Mouse (Mus musculus) 3134 (cell line): ENCODE measurements around the gene Zfp777.

Source experiments
- DNase-seq: peaks from one replicate; pipeline ENCODE4 v3.0.0-alpha.2; 2011; ENCODE audit warnings: low spot score; ENCODE audit not compliant: insufficient read length; ENCODE audit errors: extremely low read depth

The Zfp777 gene

GRCm38 (mm10) chr6:48048426-48049272 is at the start of gene Zfp777:
Gene Zfp777 (minus strand): TSS chr6:48048911.
- DNase-seq, result peak; percentile 77

- DNase-seq, result no peak
Measured at GRCm38 (mm10) chr6:48086957-48087715, 38.4 kb upstream of the Zfp777 start.

DNA sequence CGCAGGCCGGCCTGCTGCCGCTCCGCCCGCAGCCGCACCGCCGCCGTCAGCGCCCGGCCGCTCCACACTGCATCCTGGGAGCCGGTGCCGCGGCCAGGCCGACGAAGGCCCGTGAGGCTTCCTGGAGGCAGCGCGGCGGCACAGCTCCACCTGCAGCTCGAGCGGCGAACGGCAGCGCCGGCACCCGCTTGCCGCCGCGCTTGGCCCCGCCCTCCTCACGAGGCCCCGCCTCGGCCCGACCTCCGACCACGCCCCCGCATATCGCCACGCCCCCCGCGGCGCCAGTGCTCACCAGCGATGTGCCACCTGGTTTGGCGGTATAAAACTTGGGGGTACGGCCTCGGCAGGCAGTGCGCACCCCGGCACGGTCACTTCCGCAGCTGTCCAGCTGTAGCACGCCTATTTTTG is 37.8 kb upstream of the Zfp777 start, which contains the start of gene Zfp746:
Gene Zfp746, minus strand, starts transcription at position 123 of the 408 bp plus-strand sequence.
- DNase-seq, result peak; percentile 84

DNA sequence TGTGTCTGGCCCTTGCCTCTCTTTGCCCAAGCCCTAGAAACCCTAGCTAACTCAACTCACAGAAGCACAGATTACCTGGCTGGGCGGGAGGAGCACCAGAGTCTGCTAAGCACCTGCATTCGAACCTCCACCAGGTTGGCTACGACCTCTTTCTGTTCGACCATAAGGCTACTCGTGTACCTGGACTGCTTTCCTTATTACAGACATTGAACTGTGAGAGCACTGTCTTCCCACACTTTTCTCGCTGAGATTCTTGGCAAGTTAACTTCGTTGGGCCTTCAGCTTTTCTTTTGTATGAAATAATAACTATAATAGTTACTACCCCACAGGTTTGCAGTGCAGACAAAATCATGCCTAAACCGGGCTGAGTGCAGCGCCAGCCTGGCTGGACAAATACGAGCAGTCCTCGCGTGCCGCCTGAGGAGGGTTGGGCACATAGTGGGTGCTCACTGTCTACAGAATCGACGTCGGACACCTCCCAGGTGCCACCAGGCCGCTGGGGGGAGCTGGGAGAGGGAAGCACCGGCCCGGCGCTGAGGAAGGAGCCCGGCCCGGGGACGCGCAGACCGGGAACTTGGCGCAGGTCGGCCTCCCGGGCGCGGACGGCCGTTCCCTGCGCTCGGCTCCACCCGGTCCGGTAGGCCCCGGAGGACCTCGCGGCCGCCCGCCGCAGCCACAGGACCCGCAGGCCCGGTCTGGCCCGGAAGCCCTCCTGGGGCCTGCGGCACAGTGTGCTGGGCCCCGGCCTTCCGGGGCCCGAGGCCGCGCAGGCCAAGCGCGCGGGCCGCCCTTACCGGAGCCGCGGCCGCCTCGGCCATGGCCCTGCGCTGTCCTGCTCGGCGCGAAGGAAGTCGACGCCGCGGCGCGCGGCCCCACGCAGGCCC is 37.1 kb upstream of the Zfp777 start:
- peak; percentile 82 for DNase-seq

- no peak for DNase-seq
Measured at GRCm38 (mm10) chr6:48083733-48084191, 35.1 kb upstream of the Zfp777 start.

DNA sequence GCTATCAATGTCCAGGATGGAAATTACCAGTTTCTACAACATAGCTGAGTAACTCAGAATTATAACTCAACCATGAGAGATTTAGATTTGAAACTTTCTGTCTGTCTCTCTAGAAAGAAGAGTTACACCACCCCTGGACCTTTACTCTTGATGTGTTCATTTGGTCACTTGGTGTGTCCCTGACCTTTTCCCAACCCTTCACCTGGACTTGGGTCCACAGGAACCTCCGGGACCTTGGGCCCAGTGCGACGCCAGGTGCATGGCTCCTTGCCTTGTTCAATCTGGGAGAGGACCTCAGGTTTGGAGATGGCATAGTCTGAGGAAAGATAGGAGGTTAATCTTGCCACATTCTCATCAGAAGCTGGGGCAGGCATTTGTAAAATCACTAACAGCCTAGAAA is 33.2 kb upstream of the Zfp777 start:
- DNase-seq, result no peak

- no peak for DNase-seq
Measured at GRCm38 (mm10) chr6:48081021-48081420, 32.3 kb upstream of the Zfp777 start.

GRCm38 (mm10) chr6:48073316-48073715 is 24.6 kb upstream of the Zfp777 start:
- no peak for DNase-seq

DNA sequence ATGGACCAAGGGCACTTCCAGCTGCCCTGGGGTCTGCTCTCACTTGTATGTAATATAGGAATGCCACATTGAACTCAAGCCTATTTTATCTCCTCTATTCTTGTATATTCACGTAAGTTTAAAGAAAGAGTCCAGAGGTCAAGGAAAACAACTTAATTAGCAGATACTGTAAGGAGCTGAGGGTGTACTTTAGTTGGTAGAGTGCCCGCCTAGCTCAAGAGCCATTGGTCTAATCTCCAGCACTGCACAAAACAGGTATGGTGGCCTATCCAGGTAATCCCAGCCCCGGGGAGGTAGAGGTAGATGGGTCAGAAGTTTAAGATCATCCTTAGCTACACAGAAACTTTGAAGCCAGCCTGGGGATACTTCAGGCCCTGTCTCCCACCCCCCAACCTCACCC is 18.8 kb upstream of the Zfp777 start:
- DNase-seq, result no peak

DNA sequence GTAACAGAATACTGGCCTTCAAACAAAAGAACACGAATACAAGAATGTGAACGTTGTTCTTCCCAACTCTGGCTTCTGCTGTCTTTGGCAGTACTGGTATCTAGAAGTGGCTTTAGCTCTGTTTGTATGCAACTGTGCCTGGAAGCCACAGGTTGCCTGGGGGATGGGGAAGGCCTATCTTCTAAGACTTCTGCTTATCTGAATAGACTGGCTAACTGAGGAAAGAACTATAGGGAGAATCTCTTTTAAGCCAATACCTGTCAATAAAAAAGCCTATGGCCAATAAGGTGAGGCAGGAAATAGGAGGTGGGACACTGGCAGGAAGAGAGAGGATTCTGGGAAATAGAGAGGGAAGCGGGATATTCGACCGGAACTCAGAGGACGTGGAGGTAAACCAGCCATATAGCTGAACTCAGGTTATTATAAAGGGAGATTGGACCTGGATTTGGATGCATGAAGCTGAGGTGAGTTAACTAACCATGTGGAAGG is 16.9 kb upstream of the Zfp777 start:
- no peak for DNase-seq

DNA sequence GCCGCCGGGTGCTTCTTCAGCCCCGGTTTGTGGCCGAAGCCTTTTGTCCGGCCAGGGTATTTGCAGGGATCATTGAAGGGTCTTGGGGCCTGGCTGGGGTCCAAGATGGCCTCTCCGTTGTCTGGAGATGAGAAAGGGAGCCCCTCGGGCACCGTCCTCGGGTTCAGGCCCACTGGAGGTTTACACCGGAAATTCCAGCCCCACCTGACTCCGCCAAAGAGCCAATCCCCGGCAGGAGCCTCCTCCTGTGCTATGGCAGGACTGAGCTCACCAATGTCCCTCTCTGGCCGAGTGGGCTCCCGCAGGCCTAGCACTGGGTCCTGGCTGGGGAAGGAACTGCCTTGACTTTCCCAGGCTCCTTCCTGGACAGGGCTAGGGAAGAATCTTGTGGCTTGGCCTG is 15.7 kb upstream of the Zfp777 start:
- no peak for DNase-seq

DNA sequence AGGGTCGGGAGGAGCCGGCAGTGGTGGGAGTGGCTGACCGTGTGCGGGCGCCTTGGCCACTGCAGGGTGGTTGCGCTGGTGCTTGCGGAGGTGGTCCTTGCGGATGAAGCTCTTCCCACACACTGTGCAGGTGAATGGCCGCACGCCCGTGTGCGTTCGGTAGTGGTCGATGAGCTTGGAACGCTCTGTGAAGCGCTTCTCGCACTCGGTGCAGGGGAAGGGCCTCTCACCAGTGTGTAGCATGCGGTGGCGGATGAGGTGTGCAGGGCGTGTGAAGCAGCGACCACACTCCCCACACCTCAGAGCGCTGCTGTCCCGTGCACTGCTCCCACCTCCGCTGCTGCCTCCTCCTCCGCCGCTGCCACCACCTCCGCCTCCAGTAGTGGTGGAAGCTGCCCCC is 15.2 kb upstream of the Zfp777 start:
- peak; percentile 13 for DNase-seq

GRCm38 (mm10) chr6:48060895-48061294 is 12.2 kb upstream of the Zfp777 start:
- DNase-seq, result no peak

- no peak for DNase-seq
Measured at GRCm38 (mm10) chr6:48060421-48060820, 11.7 kb upstream of the Zfp777 start.

DNA sequence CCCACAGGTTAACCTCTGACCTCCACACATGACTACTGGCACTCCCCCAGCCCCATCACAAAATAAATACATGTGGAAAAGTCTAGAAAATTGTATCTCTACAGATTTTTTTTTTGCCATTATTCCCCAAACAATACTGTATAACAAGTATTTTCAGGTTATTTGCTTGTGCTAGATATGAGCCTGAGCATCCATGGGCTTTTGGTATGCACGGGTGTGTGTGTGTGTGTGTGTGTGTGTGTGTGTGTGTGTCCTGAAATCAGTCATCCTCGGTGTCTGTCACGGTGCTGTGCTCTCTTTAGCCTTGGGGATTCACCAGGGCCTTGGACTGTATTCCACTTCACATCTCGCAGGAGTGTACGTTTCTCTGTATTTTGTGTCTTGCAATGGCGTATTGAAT is 3.4 kb upstream of the Zfp777 start:
- DNase-seq, result no peak

- DNase-seq, result no peak
Measured at GRCm38 (mm10) chr6:48051666-48052065, 3.0 kb upstream of the Zfp777 start.

DNA sequence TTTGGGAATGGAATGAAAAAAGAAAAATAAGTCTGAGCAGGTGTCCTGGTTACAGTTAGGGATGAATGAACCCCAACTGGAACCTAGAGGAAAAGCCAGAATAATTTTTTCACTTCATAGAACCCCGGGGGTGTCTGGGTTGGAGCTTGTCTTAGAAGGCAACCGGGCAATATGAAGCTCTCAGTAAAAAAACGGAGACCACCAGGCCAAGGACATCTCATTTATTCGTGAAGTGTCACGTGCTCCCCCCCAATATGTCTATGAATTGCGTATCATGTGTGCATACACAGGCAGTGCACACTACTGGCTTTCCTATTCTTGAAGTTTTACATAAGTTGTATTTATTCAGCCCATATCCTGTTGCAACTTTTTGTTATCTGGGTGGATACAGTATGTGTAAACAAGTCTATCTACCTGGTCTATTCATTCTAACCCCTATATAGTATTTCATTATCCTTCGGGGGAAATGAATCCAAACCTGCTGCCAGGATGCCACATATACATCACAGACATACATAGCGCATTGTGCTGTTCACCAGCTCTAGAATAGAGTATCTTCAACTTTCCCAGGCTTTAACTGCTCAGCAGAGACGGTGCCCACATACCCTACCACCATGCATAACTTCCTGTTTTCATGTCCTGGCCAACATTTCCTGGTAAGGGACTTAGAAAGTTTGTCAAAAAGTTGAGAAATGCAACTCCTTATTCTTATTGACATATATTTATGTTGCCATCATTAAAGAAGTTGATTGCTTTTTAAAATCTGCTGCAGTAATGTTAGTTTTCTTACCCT is 758 bp upstream of the Zfp777 start:
- no peak for DNase-seq

DNA sequence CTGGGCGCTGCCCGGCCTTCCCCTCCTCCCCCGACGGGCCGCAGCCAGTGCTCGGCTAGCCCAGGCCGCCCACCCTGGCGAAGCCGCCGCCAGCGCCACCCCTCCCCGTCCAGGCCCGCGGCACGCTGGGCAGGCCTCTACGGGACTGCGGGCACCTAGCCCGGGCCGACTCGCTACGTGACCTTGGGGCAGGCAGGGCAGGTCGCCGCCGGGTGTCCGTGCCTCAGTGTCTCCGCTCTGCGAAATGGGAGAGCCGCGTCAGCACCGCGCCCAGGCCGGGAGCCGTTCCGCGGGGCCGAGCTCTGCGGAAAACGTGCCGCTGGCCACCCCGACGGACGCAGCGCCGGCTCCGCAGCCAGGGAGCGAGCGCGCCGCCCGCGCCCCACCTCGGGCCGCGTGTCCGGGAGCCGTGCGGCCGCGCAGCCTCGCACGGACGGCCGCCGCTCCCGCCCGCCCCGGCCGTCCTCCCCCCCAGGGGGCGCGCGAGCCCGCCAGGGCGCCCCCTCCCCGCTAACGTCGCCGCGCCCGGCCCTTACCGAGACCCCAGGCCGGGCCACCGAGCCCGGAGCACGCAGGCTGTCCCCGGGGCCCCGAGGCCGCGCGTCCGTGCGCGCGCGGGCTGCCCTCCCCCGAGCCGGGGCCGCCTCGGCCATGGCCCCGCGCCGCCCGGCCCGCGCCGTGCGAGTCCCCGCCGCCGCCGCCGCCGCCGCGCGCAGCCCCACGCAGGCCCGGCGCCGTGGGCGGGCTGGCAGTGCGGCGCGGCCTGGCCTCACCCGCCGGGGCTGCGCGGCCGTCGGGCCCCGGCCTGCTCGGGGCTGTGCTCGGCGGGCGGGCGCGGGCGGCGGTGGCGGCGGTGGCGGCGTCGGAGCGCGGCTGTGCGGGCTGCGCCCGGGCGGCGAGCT is 1.0 kb downstream of the Zfp777 start:
- DNase-seq, result peak; percentile 70

GRCm38 (mm10) chr6:48047114-48047449 is 1.6 kb downstream of the Zfp777 start:
- DNase-seq, result no peak
